Mouse (Mus musculus): ENCODE measurements around the gene Epn1. TPM values are rescaled to one million over a fixed set of nuclear protein-coding genes. Genes with fewer than 3 reads are reported as not detected.

Gene Epn1
- polyA plus RNA-seq, 1 experiment: 102 TPM

GRCm38 (mm10) chr7:5092381-5092780, 12.3 kb downstream of the Epn1 start:
- no peak overlapping the region for H3K4me3 ChIP-seq (ENCODE audit: insufficient read depth, poor library complexity, severe bottlenecking)
- no peak overlapping the region for H3ac ChIP-seq (ENCODE audit: control insufficient read depth, insufficient read length, low read depth)
- H3K79me3 ChIP-seq (ENCODE audit: low read depth): peaks cover 30% of the 10 kb centered on the region
- H3K36me3 ChIP-seq (ENCODE audit: control insufficient read depth, insufficient read depth): peaks cover 35% of the 10 kb centered on the region
- TF ChIP-seq MYOG (IDR thresholded peaks at IDR 0.05; ENCODE audit: control insufficient read depth, extremely low read depth, insufficient read length) (no peak), USF1 (IDR thresholded peaks at IDR 0.05; ENCODE audit: low read depth) (no peak), MAX (IDR thresholded peaks at IDR 0.05) (no peak), CTCF (IDR thresholded peaks at IDR 0.05; ENCODE audit: control insufficient read depth, insufficient read depth, insufficient read length) (no peak), FOSL1 (IDR thresholded peaks at IDR 0.05; ENCODE audit: insufficient read depth, low read length, poor library complexity, severe bottlenecking) (no peak), MYOD1 (IDR thresholded peaks at IDR 0.05; ENCODE audit: control insufficient read depth, insufficient read length, low read depth) (no peak), CEBPB (IDR thresholded peaks at IDR 0.05; ENCODE audit: low read depth) (no peak)
- H3K27me3 ChIP-seq (ENCODE audit: control insufficient read depth, insufficient read depth, insufficient read length): no peaks in the 10 kb centered on the region
- H3K79me2 ChIP-seq (ENCODE audit: control insufficient read depth, insufficient read depth): peaks cover 50% of the 10 kb centered on the region

- no peaks in the 10 kb centered on the region for H3K27me3 ChIP-seq (ENCODE audit: control insufficient read depth, insufficient read depth, insufficient read length)
- H3ac ChIP-seq (ENCODE audit: control insufficient read depth, insufficient read length, low read depth): no peak overlapping the region
- TF ChIP-seq CEBPB (IDR thresholded peaks at IDR 0.05; ENCODE audit: low read depth): no peak
- TF ChIP-seq FOSL1 (IDR thresholded peaks at IDR 0.05; ENCODE audit: insufficient read depth, low read length, poor library complexity, severe bottlenecking): no peak
- TF ChIP-seq CTCF (IDR thresholded peaks at IDR 0.05; ENCODE audit: control insufficient read depth, insufficient read depth, insufficient read length): no peak
- TF ChIP-seq MYOD1 (IDR thresholded peaks at IDR 0.05; ENCODE audit: control insufficient read depth, insufficient read length, low read depth): no peak
- TF ChIP-seq MYOG (IDR thresholded peaks at IDR 0.05; ENCODE audit: control insufficient read depth, extremely low read depth, insufficient read length): no peak
- no peak for TF ChIP-seq MAX (IDR thresholded peaks at IDR 0.05)
- no peak for TF ChIP-seq USF1 (IDR thresholded peaks at IDR 0.05; ENCODE audit: low read depth)
- peaks cover 25% of the 10 kb centered on the region for H3K79me3 ChIP-seq (ENCODE audit: low read depth)
- H3K79me2 ChIP-seq (ENCODE audit: control insufficient read depth, insufficient read depth): peaks cover 45% of the 10 kb centered on the region
- H3K4me3 ChIP-seq (ENCODE audit: insufficient read depth, poor library complexity, severe bottlenecking): no peak overlapping the region
- H3K36me3 ChIP-seq (ENCODE audit: control insufficient read depth, insufficient read depth): peaks cover 36% of the 10 kb centered on the region
Measured at GRCm38 (mm10) chr7:5092831-5093510, 12.9 kb downstream of the Epn1 start.

GRCm38 (mm10) chr7:5098769-5099168, 18.7 kb downstream of the Epn1 start:
- Histone ChIP-seq H3K36me3 (ENCODE audit: control insufficient read depth, insufficient read depth) (peaks cover 14% of the 10 kb centered on the region), H3ac (ENCODE audit: control insufficient read depth, insufficient read length, low read depth) (no peak overlapping the region), H3K4me3 (ENCODE audit: insufficient read depth, poor library complexity, severe bottlenecking) (no peak overlapping the region), H3K79me3 (ENCODE audit: low read depth) (no peaks in the 10 kb centered on the region), H3K27me3 (ENCODE audit: control insufficient read depth, insufficient read depth, insufficient read length) (no peaks in the 10 kb centered on the region), H3K79me2 (ENCODE audit: control insufficient read depth, insufficient read depth) (no peaks in the 10 kb centered on the region)
- TF ChIP-seq CEBPB (IDR thresholded peaks at IDR 0.05; ENCODE audit: low read depth): no peak
- TF ChIP-seq CTCF (IDR thresholded peaks at IDR 0.05; ENCODE audit: control insufficient read depth, insufficient read depth, insufficient read length): no peak
- no peak for TF ChIP-seq MYOG (IDR thresholded peaks at IDR 0.05; ENCODE audit: control insufficient read depth, extremely low read depth, insufficient read length)
- TF ChIP-seq USF1 (IDR thresholded peaks at IDR 0.05; ENCODE audit: low read depth): no peak
- TF ChIP-seq MAX (IDR thresholded peaks at IDR 0.05): no peak
- no peak for TF ChIP-seq MYOD1 (IDR thresholded peaks at IDR 0.05; ENCODE audit: control insufficient read depth, insufficient read length, low read depth)
- TF ChIP-seq FOSL1 (IDR thresholded peaks at IDR 0.05; ENCODE audit: insufficient read depth, low read length, poor library complexity, severe bottlenecking): no peak

- H3K79me2 ChIP-seq (ENCODE audit: control insufficient read depth, insufficient read depth): no peaks in the 10 kb centered on the region
- H3ac ChIP-seq (ENCODE audit: control insufficient read depth, insufficient read length, low read depth): no peak overlapping the region
- TF ChIP-seq MYOG (IDR thresholded peaks at IDR 0.05; ENCODE audit: control insufficient read depth, extremely low read depth, insufficient read length) (no peak), USF1 (IDR thresholded peaks at IDR 0.05; ENCODE audit: low read depth) (no peak), CTCF (IDR thresholded peaks at IDR 0.05; ENCODE audit: control insufficient read depth, insufficient read depth, insufficient read length) (no peak), CEBPB (IDR thresholded peaks at IDR 0.05; ENCODE audit: low read depth) (no peak), FOSL1 (IDR thresholded peaks at IDR 0.05; ENCODE audit: insufficient read depth, low read length, poor library complexity, severe bottlenecking) (no peak), MAX (IDR thresholded peaks at IDR 0.05) (no peak)
- no peaks in the 10 kb centered on the region for H3K79me3 ChIP-seq (ENCODE audit: low read depth)
- no peak overlapping the region for H3K4me3 ChIP-seq (ENCODE audit: insufficient read depth, poor library complexity, severe bottlenecking)
- no peaks in the 10 kb centered on the region for H3K27me3 ChIP-seq (ENCODE audit: control insufficient read depth, insufficient read depth, insufficient read length)
- H3K36me3 ChIP-seq (ENCODE audit: control insufficient read depth, insufficient read depth): peaks cover 9% of the 10 kb centered on the region
Measured at GRCm38 (mm10) chr7:5099796-5100195, 19.8 kb downstream of the Epn1 start.

GRCm38 (mm10) chr7:5101066-5101663, 21.1 kb downstream of the Epn1 start:
- Histone ChIP-seq H3K79me2 (ENCODE audit: control insufficient read depth, insufficient read depth) (no peaks in the 10 kb centered on the region), H3K79me3 (ENCODE audit: low read depth) (no peaks in the 10 kb centered on the region), H3K27me3 (ENCODE audit: control insufficient read depth, insufficient read depth, insufficient read length) (no peaks in the 10 kb centered on the region)

More at GRCm38 (mm10) chr7:5101066-5101663, 21.1 kb downstream of the Epn1 start:
- H3K4me3 ChIP-seq (ENCODE audit: insufficient read depth, poor library complexity, severe bottlenecking): no peak overlapping the region
- H3K36me3 ChIP-seq (ENCODE audit: control insufficient read depth, insufficient read depth): peaks cover 6% of the 10 kb centered on the region
- H3ac ChIP-seq (ENCODE audit: control insufficient read depth, insufficient read length, low read depth): no peak overlapping the region
- no peak for TF ChIP-seq USF1 (IDR thresholded peaks at IDR 0.05; ENCODE audit: low read depth)
- TF ChIP-seq CEBPB (IDR thresholded peaks at IDR 0.05; ENCODE audit: low read depth): no peak
- TF ChIP-seq MAX (IDR thresholded peaks at IDR 0.05): no peak
- TF ChIP-seq FOSL1 (IDR thresholded peaks at IDR 0.05; ENCODE audit: insufficient read depth, low read length, poor library complexity, severe bottlenecking): no peak
- TF ChIP-seq CTCF (IDR thresholded peaks at IDR 0.05; ENCODE audit: control insufficient read depth, insufficient read depth, insufficient read length): no peak
- no peak for TF ChIP-seq MYOD1 (IDR thresholded peaks at IDR 0.05; ENCODE audit: control insufficient read depth, insufficient read length, low read depth)
- TF ChIP-seq MYOG (IDR thresholded peaks at IDR 0.05; ENCODE audit: control insufficient read depth, extremely low read depth, insufficient read length): no peak
